Mouse (Mus musculus) layer of hippocampus, adult 9-11 months (tissue): Measurements from ENCODE around the gene Gm8005.
"Not testable (repeated sequence)": the region's sequence is repeated elsewhere in the genome, so short reads cannot be mapped to it uniquely, and the experiment has no call there.

Experiments
- DNase-seq: peaks from one replicate; pipeline ENCODE4 v3.0.0; 2022

Gene Gm8005

GRCm38 (mm10) chr14:42439573-42439972 is at the start of gene Gm8005:
Gm8005 (minus strand) TSS chr14:42439673.
- DNase-seq: not testable (repeated sequence)

DNA sequence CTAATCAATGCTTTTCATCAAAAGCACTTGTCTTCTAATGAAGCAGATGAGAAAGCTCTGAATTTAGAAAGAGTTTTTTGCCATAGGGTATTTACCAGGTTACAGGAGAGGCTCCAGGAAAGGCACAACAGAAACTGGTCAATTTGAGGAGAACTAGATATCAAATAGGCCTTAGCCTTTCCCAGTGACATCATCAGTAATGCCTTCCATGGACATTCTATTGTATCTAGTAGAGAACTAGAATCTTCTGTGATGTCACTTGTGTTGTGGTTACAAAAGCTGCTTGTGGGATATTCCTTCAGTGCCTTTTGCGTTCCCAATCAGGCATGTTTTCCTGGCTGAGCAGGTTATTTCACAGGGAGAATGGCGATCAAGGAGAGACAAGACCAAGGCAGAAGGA is 24.1 kb upstream of the Gm8005 start, which contains the start of gene Gm8011:
Gm8011 (plus strand) TSS at position 301 of the 400 bp plus-strand sequence.
- DNase-seq: not testable (repeated sequence)
